Mouse (Mus musculus) right cerebral cortex, postnatal 25 days (tissue): Measurements from ENCODE around the gene C1qtnf4.
A peak's percentile ranks its signal among the peaks of the same experiment; 100 is the strongest.

Source experiments
- DNase-seq: peaks from one replicate; pipeline ENCODE4 v3.0.0; 2022

Gene C1qtnf4

DNA sequence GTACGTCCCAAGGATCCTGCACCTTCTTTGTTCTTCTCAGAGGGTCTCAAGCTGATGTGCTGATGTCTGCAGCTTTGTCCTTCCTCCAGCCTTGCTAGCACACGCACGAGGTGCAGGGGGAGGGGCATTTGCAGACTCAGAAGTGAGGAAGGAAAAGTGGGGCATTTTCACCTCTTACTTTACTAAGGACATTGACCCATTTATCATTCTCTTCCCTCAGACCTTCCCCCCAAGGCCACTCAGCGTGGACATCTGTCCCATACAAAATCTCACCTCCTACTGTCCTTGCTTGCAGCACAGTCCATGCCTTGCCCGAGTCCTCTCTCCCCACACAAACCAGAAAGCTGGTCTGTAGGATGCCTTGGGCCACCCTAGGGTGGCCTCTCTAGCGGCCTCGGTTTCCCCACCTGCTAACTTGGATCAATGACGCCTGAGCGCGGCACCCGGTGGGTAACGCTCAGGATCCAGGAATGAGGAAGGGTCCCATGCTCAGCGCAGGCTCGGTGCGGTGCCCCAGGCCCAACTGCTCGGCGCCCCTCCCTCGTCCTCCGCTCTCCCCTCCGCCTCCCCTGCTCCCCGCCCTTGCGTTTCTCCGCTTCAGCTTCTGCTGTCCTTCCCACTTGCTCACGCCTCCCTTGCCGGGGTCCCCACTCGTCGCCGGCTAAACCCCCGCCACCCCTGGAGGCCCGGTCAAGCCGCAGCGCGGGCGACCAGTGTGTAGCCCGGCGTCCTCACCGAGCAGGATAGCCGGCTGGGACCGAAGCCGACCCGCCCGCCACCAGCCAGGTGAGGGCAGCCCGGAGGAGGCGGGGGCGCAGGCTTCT lies at the start of gene C1qtnf4:
TSS of gene C1qtnf4 (plus strand) at position 643 of the 824 bp plus-strand sequence.
- peak; percentile 74 for DNase-seq

DNA sequence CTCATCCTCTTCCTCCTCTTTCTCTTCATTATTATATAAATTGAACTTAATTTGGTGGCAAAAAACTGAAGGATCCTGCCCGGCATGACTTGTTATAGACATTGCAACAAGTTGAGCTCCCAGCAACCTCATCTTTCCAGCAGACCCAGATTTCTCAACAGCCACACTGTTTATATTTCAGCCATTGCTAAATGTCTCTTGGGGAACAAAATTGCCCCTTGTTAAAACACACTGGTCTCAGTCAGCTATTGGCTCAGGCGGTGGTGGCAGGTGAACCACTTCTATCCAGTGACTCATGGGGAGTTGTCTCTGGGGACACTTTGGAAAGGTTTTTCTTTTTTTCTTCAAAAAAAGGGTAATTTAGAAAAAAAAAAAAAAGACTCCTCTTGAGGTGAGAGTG lies 47.0 kb upstream of the C1qtnf4 start:
- DNase-seq = no peak

DNA sequence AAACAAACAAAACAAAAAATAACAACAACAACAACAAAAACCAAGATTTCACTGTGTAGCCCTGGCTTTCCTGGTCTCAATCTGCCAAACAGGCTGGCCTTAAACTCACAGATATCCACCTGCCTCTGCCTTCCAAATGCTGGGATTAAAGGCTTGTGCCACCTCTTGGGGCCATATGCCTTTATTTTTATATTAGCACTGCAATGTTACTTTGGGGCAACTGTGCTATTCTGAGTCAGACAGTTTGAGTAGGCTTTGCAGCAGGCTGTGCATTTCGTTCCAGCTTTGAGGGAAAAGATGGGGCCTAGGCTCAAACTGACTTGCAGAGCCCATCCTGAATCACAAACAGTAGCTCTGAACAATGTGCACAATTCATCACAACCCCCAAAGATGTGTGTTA lies 42.0 kb upstream of the C1qtnf4 start:
- DNase-seq = no peak

DNA sequence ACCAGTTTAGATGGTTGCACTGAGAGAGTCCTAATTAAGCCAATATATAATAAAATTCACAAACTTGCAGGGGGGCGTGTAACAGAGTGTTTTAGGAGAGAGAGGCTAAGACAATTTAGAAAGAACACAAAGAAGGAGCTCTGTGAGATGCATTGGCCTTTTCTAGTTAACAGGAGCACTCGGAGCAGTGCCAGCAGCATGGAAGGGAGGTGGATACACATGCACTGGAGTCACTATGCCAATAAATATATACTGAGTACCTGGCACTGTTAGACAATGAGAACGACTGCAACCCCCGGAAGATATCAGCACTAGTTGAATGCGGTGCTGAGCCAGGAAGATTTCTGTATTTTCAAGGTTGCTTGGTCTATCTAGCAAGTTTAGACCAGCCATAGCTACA lies 41.4 kb upstream of the C1qtnf4 start:
- DNase-seq = no peak

DNA sequence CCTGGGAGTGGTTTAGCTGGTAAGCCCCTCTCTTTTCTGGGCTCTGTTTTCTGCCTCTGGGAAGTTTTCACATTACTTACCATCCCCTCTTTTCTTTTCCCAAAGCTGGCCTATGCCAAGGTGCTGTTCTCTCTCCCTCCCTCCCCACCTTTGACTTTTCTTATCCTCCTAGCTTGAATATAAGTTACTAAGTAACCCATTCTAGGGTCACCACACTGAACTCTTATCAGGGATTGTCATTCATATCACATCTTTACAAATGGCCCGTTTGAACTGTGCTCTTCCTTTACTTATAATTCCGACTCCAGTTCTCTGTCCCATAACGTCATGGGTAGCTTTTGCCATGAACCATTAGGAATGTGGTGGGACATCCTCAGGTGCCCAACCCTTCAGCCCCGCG lies 40.4 kb upstream of the C1qtnf4 start:
- DNase-seq = no peak

DNA sequence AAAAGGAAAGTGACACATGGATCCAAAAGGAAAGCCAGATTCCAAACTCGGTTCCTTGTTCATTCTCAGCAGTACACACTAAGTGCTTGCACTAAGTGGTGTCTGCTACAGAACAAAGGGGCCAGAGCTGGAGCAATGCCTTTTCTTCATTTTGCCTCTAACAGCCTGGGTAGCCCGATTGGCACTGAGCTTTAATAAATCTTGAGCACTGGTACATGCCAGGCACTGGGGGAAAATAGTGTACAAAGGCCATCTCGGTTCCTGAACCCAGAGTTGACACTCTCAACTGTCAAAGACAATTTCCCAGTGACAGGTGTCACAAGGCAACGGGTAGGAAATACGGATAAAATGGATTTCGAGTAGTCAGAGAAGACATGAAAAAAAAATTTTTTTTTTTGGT lies 39.5 kb upstream of the C1qtnf4 start:
- DNase-seq = no peak

DNA sequence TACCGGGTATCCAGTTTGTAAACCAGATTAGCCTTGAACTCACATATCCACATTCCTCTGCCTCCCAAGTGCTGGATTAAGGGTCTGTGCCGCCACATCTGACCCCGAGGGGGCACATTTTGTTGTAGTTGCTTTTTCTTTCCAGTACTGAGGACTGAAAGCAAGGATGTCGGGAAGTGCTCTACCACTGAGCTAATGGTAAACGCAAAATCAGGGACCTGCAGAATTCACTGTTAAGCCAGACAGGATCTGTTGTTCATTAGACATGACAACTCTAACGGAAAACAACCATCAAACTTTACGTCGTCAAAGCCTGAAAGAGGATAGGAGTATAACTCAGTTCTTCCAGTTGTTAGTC lies 39.1 kb upstream of the C1qtnf4 start:
- no peak for DNase-seq

DNA sequence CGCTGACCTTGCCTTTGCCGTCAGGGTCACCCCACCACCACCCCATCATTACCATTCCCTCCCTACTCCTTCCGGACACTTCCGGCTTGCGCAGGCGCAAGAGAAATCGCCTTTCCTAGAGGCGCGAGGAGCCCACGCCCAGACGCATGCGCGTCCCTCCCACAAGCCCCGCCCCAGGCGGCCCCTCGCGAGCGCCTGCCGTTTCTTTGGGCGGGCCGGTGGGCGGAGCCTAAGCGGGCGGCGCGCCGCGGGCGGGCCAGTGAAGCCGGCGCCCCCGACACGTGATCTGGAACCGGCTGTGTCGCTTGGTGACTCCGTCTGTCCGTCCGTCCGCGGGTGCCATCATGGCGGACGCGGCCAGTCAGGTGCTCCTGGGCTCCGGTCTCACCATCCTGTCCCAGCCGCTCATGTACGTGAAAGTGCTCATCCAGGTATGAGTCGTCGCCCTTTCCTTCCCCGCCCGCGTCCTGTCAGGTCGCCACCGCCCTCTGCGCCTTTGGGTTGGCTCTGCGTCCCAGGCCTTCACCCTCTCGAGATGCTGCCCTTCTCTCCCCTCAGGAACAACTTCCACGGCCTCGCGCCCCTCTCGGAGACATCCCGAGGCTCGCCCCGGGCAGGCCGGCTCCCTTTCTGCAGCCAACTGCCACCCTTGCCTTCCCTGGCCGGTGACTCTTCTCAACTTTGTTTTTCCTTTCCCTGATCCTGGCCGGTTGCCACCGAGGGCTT lies 38.5 kb upstream of the C1qtnf4 start, which contains the start of gene Mtch2:
TSS of gene Mtch2 (plus strand) at position 201 of the 726 bp plus-strand sequence.
- DNase-seq = peak; percentile 99

DNA sequence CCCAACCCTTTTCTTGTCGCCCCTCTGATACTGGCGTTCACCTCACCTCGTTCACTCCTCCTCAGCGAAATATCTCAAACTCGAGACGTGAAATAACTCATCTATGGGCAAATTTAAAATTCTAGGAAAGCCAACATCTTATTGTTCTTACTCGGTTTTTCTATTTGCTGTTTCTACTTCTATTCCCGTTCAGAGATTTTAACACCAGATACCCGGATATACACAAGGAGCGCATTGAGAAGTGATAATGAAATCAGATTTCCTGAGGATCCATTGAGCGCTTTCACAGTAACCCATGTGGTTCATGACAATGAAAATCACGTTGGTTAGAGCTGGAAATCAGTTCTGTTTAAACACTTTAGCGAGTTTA lies 38.0 kb upstream of the C1qtnf4 start:
- DNase-seq = no peak

DNA sequence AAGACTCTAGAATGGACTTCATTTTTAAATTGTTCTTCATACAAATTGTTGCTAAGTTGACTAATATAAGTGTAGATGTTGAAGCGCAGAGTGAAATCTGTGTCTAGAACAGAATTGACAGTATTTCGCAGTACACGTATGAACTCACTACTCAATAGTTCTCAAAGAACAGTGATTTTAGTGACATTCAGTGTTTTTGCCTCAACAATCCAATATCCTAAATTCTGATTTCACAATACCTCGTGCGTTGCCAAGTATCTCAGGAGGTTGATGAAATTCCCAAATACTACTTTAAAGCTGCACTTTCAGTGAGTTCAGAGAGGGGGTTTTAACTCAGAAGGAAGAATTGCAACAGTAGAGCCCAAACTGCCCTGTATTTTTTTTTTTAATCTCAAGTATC lies 37.3 kb upstream of the C1qtnf4 start:
- DNase-seq = no peak

DNA sequence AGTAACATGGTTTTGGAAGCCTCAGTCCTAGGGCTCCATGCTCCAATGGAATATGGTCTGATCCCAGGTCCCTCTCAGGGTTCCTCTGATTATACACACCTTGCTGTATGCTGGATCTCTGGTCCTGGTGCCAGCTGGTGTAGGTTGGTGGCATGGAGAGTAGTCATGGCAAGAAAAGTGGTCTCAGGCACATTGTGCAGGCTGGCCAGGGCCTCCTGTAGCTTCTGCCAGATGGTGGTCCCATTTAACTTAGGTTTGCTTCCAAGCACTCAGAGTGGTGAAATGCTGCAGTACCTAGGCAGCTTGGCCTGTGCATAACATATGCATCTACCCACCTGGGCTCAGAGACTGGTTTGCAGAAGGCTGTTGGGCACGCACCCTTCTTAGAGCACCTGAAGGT lies 35.3 kb upstream of the C1qtnf4 start:
- no peak for DNase-seq

DNA sequence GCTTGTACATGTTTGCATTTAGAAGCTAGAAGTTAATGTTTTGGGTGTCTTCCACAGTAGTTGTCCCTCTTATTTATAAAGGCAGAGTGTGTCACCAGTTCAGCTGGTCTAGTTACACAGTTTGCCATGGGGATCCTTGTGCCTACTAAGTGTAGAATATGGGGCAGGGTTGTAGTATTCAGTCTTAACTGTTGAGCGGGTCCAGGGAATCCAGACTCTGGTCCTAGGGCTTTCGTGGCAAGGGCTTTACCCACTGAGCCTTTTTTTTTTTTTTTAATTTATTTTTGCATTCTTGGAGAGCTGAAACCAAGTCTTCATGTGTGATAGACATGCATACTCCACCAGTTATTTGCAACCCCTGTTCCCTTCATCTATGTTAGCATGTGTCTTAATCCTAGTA lies 24.2 kb upstream of the C1qtnf4 start:
- no peak for DNase-seq

DNA sequence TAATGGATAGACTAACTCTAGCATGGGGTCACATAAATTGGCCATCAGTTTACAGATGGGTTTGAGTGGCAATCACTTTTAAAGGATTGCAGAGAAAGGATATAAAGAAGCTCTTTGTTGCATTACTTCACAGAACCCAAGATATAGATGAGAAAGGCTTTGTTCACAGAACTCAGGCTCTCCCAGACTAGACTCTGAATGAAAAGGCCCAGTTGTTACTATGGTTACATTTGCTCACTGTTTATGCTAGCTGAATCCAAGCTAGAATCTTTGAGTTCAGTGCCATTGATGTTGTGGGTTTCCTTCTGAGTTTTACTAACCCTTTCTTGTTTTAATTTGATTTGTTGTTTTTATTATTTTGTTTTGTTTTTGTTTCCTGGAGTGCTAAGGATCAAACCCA lies 21.5 kb upstream of the C1qtnf4 start:
- no peak for DNase-seq

DNA sequence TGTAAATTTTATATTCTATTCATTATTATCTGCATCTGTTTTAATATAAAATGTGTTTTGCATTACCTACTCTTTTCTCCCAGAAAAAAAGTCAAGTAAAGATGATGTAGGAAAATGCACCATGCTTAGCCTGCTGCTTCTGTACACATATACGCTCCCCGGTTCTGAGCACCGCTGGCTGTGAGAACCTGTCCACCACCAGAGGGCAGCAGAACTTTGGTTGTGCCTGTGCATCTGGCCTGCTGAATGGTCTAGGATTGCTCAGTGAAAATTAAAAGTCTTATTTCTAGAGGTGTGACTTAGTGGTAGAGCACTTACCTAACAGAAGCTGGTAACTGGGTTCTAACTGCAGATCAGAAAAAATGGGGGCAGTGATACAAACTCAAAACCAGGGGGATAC lies 19.1 kb upstream of the C1qtnf4 start:
- peak; percentile 87 for DNase-seq

DNA sequence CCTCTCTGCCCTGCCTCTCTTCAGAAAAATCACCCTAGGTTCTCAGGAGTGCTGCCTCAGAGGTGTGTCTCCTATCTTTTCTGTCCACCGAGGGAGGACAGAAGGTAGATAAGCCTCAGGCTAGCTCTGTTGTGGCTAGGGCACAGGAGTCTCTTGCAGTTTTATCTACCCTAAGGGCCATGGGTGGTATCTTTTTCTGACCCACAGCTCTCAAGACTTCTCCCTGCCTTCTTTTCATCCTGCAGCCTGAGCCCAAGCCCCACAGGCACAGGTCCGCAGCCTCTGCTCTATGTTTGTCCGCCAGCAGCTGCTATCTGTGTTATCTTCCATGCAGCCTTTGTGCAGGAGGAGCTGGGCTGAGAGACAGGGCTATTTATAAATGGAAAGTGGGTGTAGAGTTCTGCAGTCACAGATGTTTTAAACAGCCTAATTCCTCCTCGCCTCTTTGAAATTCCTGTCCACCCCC lies 15.5 kb upstream of the C1qtnf4 start:
- DNase-seq = peak; percentile 59

DNA sequence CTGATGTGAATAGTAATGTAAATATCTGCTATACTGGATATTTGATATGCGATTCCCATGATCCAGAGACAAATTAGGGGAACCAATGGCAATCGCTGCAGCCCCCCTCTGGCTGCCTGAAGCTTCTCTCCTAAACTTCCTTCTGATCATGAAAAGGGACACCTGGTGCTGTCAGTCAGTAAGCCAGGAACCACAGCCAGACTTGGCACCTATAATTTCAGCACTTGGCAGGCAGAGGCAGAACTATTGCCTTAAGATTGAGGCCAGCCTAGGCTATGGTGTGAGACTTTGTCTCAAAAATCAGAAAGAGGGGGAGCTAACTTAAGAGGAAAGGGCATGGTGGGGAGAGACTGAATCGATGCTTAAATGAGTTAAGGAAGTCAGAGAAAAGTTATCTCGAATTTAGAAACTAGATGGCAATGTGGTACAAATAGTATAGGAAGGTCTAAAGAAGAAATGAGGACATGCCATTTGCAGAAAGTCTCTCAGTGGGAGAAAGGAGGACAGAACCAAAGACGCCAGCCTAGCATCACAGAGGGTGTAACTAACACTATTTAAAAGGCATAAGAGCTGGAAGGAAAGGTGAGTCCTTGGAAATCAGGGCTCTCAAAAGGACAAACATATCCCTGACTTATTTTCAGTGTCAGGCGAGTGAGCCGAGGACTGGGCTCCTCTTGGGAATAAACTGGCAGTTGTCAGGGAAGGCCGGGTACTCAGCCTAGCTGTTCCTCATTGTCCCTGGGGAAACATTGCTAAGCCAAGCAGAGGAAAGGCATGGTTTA lies 14.3 kb upstream of the C1qtnf4 start:
- DNase-seq = no peak

DNA sequence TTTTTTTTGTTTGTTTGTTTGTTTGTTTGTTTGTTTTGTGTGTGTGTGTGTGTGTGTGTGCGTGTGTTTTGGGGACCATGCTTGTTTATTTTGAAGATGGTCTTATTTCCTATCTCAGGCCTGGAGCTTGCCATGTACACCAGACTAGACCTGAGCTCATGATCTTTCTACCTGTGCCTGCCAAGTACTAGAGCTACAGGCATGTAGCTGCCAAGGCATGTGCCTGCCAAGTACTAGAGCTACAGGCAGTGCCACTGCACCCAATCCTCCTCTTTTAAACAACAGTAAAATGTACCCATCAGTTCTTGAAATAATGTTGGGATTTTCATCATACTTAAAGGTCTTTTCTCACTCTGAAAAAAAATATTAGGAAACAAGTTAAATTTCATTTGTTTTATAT lies 11.6 kb upstream of the C1qtnf4 start:
- no peak for DNase-seq

DNA sequence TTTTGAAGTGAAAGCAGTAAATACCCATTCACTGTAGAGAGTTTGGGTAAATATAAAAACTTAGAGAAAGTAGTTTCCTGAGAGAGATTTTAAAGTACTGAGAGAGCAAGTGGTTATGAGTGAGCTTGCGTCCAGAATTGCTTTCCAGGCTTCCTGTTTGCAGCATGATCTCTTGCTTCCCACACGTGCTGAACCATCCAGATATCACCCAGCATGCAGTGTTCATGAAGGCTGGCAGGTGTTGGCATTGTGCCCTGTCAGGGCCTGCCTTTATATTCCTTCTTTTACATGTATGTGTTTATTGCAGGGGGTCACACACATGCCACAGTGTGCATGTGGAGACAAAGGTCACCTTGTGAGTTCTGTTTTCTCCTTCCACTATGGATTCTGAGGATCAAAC lies 10.4 kb upstream of the C1qtnf4 start:
- no peak for DNase-seq

DNA sequence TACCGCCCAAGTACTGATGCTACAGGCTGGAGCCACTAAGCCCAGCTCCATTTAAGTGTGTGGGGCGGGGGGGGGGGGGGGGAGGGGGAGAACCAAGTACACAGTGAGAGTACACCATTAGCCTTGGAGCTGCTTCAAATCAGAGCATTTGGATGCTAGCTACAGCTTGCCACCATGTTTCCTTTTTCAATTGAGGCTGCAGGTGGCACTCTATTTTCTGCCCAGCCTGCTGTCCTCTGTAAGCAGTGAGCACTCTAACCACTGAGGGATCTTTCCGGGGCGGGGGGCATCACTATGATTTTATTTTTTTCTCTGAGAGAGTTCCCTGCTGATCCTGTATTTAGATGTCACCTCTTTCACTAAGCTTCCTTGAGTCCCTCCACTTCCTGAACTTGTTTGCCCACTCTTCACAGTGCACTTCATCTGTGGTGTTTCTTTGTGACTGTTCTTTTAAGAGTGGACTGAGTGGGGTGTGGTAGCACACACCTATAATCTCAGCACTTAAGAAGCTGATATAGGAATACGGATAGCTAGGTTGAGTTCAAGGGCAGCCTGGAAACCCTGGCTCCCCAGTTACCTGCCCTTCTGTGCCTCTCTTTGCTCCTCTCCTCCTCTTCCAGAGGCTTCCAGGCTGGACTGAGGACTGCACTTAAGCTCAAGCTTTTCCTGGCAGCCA lies 7.9 kb upstream of the C1qtnf4 start:
- no peak for DNase-seq

DNA sequence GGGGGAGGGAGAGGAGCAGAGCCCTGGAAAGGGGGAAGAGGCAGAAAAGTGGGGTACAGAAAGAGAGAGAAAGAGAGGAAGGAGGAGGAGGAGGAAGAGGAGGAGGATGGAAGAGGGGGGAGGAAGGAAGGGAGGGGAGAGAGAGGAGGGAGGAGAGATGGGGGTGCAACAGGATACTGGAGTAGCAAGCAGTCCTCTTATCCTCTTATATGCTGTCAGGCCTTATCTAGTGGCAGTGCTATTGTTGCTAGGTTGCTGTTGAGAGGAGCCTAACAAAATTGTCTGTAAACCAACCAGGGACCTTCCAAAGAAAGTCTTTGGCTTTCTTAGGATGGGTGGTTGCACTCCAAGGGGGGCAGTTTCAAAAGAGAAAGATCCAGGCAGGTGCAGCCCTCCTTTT lies 6.2 kb upstream of the C1qtnf4 start:
- DNase-seq = no peak

DNA sequence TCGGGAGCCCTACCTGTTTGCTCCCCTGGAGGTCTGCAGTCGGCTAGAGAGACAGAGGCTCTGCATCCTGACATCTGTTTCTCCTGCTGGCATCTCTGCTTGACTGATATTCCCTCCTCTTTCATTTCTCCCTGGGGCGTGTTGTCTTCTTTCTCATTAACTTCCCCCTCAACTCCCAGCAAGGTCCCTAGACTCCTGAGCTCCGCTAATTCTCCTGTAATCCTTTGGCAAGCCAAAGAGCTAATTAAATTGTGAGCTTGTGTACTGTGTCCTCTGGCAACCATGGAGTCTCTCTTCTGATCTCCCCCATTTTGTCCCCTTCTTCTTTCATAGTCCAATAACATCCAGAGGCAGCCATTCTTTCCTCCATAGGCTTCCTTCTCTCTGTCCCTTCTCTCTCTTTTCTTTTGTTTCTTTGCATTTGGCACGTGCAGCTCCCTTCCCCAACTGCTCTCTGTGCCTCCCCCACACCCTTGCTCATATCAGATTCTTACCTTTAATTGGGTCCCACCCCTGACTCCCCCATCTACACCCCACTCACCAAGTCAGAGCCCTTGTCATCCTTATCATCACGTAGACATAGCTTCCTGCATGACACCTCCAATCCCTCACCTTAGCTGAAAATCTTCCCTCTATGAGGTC lies 5.4 kb upstream of the C1qtnf4 start:
- DNase-seq = no peak

DNA sequence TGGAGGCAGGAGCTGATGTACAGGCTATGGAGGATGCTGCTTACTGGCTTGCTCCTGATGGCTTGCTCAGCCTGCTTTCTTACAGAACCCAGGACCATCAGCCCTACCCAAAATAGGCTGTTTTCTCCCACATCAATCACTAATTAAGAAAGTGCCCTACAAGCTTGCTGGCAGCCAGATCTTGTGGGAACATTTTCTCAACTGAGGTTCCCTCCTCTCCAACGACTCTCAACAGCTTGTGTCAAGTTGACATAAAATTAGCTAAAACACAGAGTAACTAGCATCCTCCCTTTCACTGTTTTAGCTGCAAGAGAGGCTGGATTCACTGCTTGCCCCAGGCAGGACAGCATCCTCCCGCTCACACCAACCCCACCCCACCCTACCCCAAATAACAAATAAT lies 3.8 kb upstream of the C1qtnf4 start:
- DNase-seq = no peak

DNA sequence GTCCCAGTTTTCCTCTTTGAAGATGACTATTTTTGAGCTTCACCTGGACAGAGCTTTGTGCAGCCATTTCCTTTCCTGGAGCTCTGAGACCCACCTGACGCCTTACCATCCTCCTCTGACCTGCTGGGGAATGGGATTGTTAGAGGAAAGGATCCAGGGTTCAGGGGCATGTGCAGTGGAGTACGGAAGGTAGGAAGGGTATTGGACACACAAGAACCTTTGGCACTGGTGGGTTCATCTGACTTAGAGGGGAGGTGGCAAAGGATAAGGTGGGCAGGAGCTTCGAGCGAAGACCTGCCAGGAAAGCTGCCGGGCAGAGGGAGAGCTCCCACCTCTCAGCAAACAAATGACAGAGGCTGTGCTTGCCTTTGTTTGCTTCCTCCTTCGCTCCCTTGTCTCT lies 776 bp downstream of the C1qtnf4 start:
- no peak for DNase-seq
